Mouse (Mus musculus) liver, adult 10 weeks (tissue): Measurements from ENCODE around the gene Nt5dc3. TPM values are rescaled to one million over a fixed set of nuclear protein-coding genes. Genes with fewer than 3 reads are reported as not detected.

Source experiments
- polyA plus RNA-seq: library from polyadenylated mRNA; stranded (reverse); fragments of 350-450 nt; fragmentation: Illumina TruSeq; extraction: RNeasy Lipid Tissue Mini Kit (QIAGEN cat#74804); gene quantifications from one replicate; pipeline ENCODE4 v1.2.3, GENCODE M21; 2014; ENCODE audit warnings: low read depth, low replicate concordance

Nt5dc3 gene
- polyA plus RNA-seq = 4.0 TPM

DNA sequence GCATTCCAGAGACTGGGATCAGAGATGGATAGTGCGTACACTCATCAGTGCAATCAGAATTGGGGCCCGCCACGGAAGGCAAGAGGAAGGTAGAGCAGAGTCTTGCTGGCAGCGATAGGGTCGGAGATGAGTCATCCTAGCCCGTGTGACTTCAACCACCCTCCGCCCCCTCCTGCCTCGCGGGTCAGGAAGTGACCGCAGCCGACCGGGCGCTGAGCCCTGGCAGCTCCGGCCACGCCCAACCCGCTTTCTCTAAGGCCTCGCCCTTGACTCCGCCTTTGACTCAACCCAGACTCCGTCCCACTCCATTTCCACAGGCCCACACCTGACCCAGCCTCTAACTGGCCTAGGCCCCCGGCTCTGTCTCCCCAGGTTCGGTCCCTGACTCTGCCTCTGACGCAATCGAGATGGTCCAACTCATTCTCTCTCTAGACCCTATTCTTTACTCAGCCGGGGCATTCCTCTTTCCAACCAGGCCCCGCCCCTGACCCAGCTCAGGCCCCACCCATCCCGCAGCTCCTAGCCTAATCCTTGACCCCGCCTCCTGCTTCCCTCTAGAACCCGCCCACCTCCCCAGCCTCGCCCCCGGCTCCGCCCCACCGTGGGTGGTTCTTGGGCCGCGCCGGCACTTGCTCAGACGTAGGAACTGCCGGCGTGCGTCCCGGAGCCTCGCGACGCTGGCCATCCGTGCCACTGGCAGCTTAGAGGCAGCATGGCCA is at the start of gene Nt5dc3:
Gene Nt5dc3, plus strand, starts transcription at position 608 of the 719 bp plus-strand sequence.

DNA sequence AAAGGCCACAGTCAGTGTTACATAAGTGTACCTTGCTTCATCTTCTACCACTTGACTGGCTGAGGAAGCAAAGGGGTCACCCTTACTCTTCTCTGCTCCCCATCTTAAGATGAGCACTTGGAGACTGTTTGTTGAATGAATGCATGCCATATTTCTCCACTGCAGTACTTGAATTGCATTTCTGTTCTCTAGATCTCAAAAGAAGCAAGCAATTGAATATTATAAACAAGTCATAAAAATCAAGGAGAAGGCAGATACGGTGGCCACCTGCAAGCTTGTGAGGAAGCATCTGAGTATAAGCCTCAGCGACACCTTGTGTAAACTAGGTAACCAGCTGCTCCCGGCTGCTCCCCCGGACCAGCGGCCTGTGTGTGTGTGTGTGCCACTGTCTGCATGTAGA is 15.1 kb upstream of the Nt5dc3 start, which contains the start of gene Gm49358:
Gene Gm49358, plus strand, starts transcription at position 301 of the 400 bp plus-strand sequence.

Other genes with a start within 250 kb of the Nt5dc3 start
- 1,625 TPM for gene Hsp90b1, start 73.5 kb upstream of the Nt5dc3 start, polyA plus RNA-seq
- gene Ttc41, start 73.2 kb upstream of the Nt5dc3 start, polyA plus RNA-seq = 4.0 TPM
- 0.66 TPM for gene Gm49358, start 15.0 kb upstream of the Nt5dc3 start, polyA plus RNA-seq
- gene Stab2, start 229.0 kb downstream of the Nt5dc3 start, polyA plus RNA-seq = 4.1 TPM